Mouse (Mus musculus): ENCODE data around the gene Scaf8. TPM values are rescaled to one million over a fixed set of nuclear protein-coding genes. Genes with fewer than 3 reads are reported as not detected.
A peak's percentile ranks its signal among the peaks of the same experiment; 100 is the strongest.
"Not testable (repeated sequence)": the region's sequence is repeated elsewhere in the genome, so short reads cannot be mapped to it uniquely, and the experiment has no call there.

The Scaf8 gene
- polyA plus RNA-seq, 1 experiment from 2014 or later, result 20.2 TPM

- H3K36me3 ChIP-seq (ENCODE audit: insufficient read depth, low read length), result 0 out of 2 replicates have a peak, but pooled peaks cover 5% of the 10 kb centered on the region
Measured at GRCm38 (mm10) chr17:3148853-3149252, 34.1 kb downstream of the Scaf8 start.

GRCm38 (mm10) chr17:3149541-3149940 lies 34.8 kb downstream of the Scaf8 start:
- Histone ChIP-seq H3K4me3 (ENCODE audit: low read length) (no peak overlapping the region), H3K27me3 (ENCODE audit: insufficient read depth, low read length) (no peaks in the 10 kb centered on the region), H3K4me2 (replicated peaks; ENCODE audit: low read depth, low read length) (no peak overlapping the region), H3K36me3 (ENCODE audit: insufficient read depth, low read length) (0 out of 2 replicates have a peak, but pooled peaks cover 9% of the 10 kb centered on the region), H3K27ac (ENCODE audit: low read length) (no peak overlapping the region), H3K9me3 (ENCODE audit: low read length) (no peaks in the 10 kb centered on the region), H3K9ac (replicated peaks; ENCODE audit: low read length) (no peak overlapping the region), H3K4me1 (ENCODE audit: insufficient read depth, low read length) (0 out of 2 replicates have a peak, but pooled peaks cover 4% of the 10 kb centered on the region)
- WGBS, result 61% methylated on average over 1 of the region's 1 CpGs
- ATAC-seq (ENCODE audit: low FRiP score, low TSS enrichment), result peak; percentile 84; the same call in 1 of the 2 replicates

More at GRCm38 (mm10) chr17:3148853-3149252, 34.1 kb downstream of the Scaf8 start:
- H3K4me2 ChIP-seq (replicated peaks; ENCODE audit: low read depth, low read length), result no peak overlapping the region
- no peak for ATAC-seq (ENCODE audit: low FRiP score, low TSS enrichment)
- 96% methylated on average over 1 of the region's 1 CpGs for WGBS
- H3K27ac ChIP-seq (ENCODE audit: low read length), result no peak overlapping the region
- H3K4me3 ChIP-seq (ENCODE audit: low read length), result no peak overlapping the region
- no peak overlapping the region for H3K9ac ChIP-seq (replicated peaks; ENCODE audit: low read length)
- no peaks in the 10 kb centered on the region for H3K9me3 ChIP-seq (ENCODE audit: low read length)
- 0 out of 2 replicates have a peak, but pooled peaks cover 4% of the 10 kb centered on the region for H3K4me1 ChIP-seq (ENCODE audit: insufficient read depth, low read length)
- no peaks in the 10 kb centered on the region for H3K27me3 ChIP-seq (ENCODE audit: insufficient read depth, low read length)

GRCm38 (mm10) chr17:3150701-3151100 lies 35.9 kb downstream of the Scaf8 start:
- H3K4me2 ChIP-seq (replicated peaks; ENCODE audit: low read depth, low read length); H3K9ac ChIP-seq (replicated peaks; ENCODE audit: low read length); ATAC-seq (ENCODE audit: low FRiP score, low TSS enrichment); H3K27me3 ChIP-seq (ENCODE audit: insufficient read depth, low read length); H3K9me3 ChIP-seq (ENCODE audit: low read length); H3K27ac ChIP-seq (ENCODE audit: low read length); H3K4me1 ChIP-seq (ENCODE audit: insufficient read depth, low read length); H3K4me3 ChIP-seq (ENCODE audit: low read length): not testable (repeated sequence)
- WGBS, result 68% methylated on average over 1 of the region's 1 CpGs
- H3K36me3 ChIP-seq (ENCODE audit: insufficient read depth, low read length), result 0 out of 2 replicates have a peak, but pooled peaks cover 10% of the 10 kb centered on the region

GRCm38 (mm10) chr17:3151181-3151580 lies 36.4 kb downstream of the Scaf8 start:
- H3K27ac ChIP-seq (ENCODE audit: low read length), result no peak overlapping the region
- H3K4me2 ChIP-seq (replicated peaks; ENCODE audit: low read depth, low read length), result no peak overlapping the region
- 0 out of 2 replicates have a peak, but pooled peaks cover 4% of the 10 kb centered on the region for H3K4me1 ChIP-seq (ENCODE audit: insufficient read depth, low read length)
- no peaks in the 10 kb centered on the region for H3K9me3 ChIP-seq (ENCODE audit: low read length)
- no peaks in the 10 kb centered on the region for H3K27me3 ChIP-seq (ENCODE audit: insufficient read depth, low read length)
- no peak for ATAC-seq (ENCODE audit: low FRiP score, low TSS enrichment)
- H3K4me3 ChIP-seq (ENCODE audit: low read length), result no peak overlapping the region
- no peak overlapping the region for H3K9ac ChIP-seq (replicated peaks; ENCODE audit: low read length)
- H3K36me3 ChIP-seq (ENCODE audit: insufficient read depth, low read length), result peaks cover 13% of the 10 kb centered on the region; the same call in 1 of the 2 replicates

GRCm38 (mm10) chr17:3156176-3156575 lies 41.4 kb downstream of the Scaf8 start:
- not testable (repeated sequence) for ATAC-seq (ENCODE audit: low FRiP score, low TSS enrichment); H3K4me2 ChIP-seq (replicated peaks; ENCODE audit: low read depth, low read length); H3K9ac ChIP-seq (replicated peaks; ENCODE audit: low read length); H3K27me3 ChIP-seq (ENCODE audit: insufficient read depth, low read length); H3K4me3 ChIP-seq (ENCODE audit: low read length); H3K9me3 ChIP-seq (ENCODE audit: low read length); H3K4me1 ChIP-seq (ENCODE audit: insufficient read depth, low read length); H3K27ac ChIP-seq (ENCODE audit: low read length)
- peaks cover 18% of the 10 kb centered on the region; the same call in 1 of the 2 replicates for H3K36me3 ChIP-seq (ENCODE audit: insufficient read depth, low read length)
- 89% methylated on average over 9 of the region's 9 CpGs for WGBS

GRCm38 (mm10) chr17:3157016-3157415 lies 42.2 kb downstream of the Scaf8 start:
- Histone ChIP-seq H3K27ac (ENCODE audit: low read length) (no peak overlapping the region), H3K9ac (replicated peaks; ENCODE audit: low read length) (no peak overlapping the region), H3K36me3 (ENCODE audit: insufficient read depth, low read length) (peaks cover 20% of the 10 kb centered on the region; the same call in 1 of the 2 replicates), H3K9me3 (ENCODE audit: low read length) (no peaks in the 10 kb centered on the region), H3K4me1 (ENCODE audit: insufficient read depth, low read length) (no peaks in the 10 kb centered on the region), H3K4me3 (ENCODE audit: low read length) (no peak overlapping the region), H3K27me3 (ENCODE audit: insufficient read depth, low read length) (no peaks in the 10 kb centered on the region), H3K4me2 (replicated peaks; ENCODE audit: low read depth, low read length) (no peak overlapping the region)
- ATAC-seq (ENCODE audit: low FRiP score, low TSS enrichment), result no peak

- H3K9ac ChIP-seq (replicated peaks; ENCODE audit: low read length), result no peak overlapping the region
- H3K27ac ChIP-seq (ENCODE audit: low read length), result no peak overlapping the region
- H3K4me3 ChIP-seq (ENCODE audit: low read length), result no peak overlapping the region
- no peaks in the 10 kb centered on the region for H3K4me1 ChIP-seq (ENCODE audit: insufficient read depth, low read length)
- H3K27me3 ChIP-seq (ENCODE audit: insufficient read depth, low read length), result no peaks in the 10 kb centered on the region
- no peaks in the 10 kb centered on the region for H3K9me3 ChIP-seq (ENCODE audit: low read length)
- H3K36me3 ChIP-seq (ENCODE audit: insufficient read depth, low read length), result peaks cover 18% of the 10 kb centered on the region
- H3K4me2 ChIP-seq (replicated peaks; ENCODE audit: low read depth, low read length), result no peak overlapping the region
- ATAC-seq (ENCODE audit: low FRiP score, low TSS enrichment), result no peak
- WGBS, result 84% methylated on average over 4 of the region's 4 CpGs
Measured at GRCm38 (mm10) chr17:3162905-3163304, 48.1 kb downstream of the Scaf8 start.

GRCm38 (mm10) chr17:3180425-3180945 lies 65.7 kb downstream of the Scaf8 start:
- not testable (repeated sequence) for H3K4me2 ChIP-seq (replicated peaks; ENCODE audit: low read depth, low read length); ATAC-seq (ENCODE audit: low FRiP score, low TSS enrichment); H3K4me3 ChIP-seq (ENCODE audit: low read length); H3K9ac ChIP-seq (replicated peaks; ENCODE audit: low read length); H3K9me3 ChIP-seq (ENCODE audit: low read length); H3K27me3 ChIP-seq (ENCODE audit: insufficient read depth, low read length); H3K4me1 ChIP-seq (ENCODE audit: insufficient read depth, low read length); H3K27ac ChIP-seq (ENCODE audit: low read length)
- peaks cover 18% of the 10 kb centered on the region for H3K36me3 ChIP-seq (ENCODE audit: insufficient read depth, low read length)
- WGBS, result 96% methylated on average over 1 of the region's 1 CpGs

GRCm38 (mm10) chr17:3195483-3195882 lies 80.7 kb downstream of the Scaf8 start:
- not testable (repeated sequence) for H3K9ac ChIP-seq (replicated peaks; ENCODE audit: low read length); H3K4me3 ChIP-seq (ENCODE audit: low read length); H3K27me3 ChIP-seq (ENCODE audit: insufficient read depth, low read length); H3K9me3 ChIP-seq (ENCODE audit: low read length); H3K4me2 ChIP-seq (replicated peaks; ENCODE audit: low read depth, low read length); H3K4me1 ChIP-seq (ENCODE audit: insufficient read depth, low read length); H3K27ac ChIP-seq (ENCODE audit: low read length); ATAC-seq (ENCODE audit: low FRiP score, low TSS enrichment)
- H3K36me3 ChIP-seq (ENCODE audit: insufficient read depth, low read length), result peaks cover 53% of the 10 kb centered on the region

GRCm38 (mm10) chr17:3200328-3200727 lies 85.6 kb downstream of the Scaf8 start:
- Histone ChIP-seq H3K36me3 (ENCODE audit: insufficient read depth, low read length) (peaks cover 40% of the 10 kb centered on the region), H3K27me3 (ENCODE audit: insufficient read depth, low read length) (no peaks in the 10 kb centered on the region), H3K4me1 (ENCODE audit: insufficient read depth, low read length) (no peaks in the 10 kb centered on the region), H3K9me3 (ENCODE audit: low read length) (no peaks in the 10 kb centered on the region), H3K9ac (replicated peaks; ENCODE audit: low read length) (no peak overlapping the region), H3K4me3 (ENCODE audit: low read length) (no peak overlapping the region), H3K27ac (ENCODE audit: low read length) (no peak overlapping the region), H3K4me2 (replicated peaks; ENCODE audit: low read depth, low read length) (no peak overlapping the region)
- WGBS, result 92% methylated on average over 8 of the region's 8 CpGs
- ATAC-seq (ENCODE audit: low FRiP score, low TSS enrichment), result no peak

Measured in kidney, embryonic 16.5 days (tissue).